Mouse (Mus musculus) thymus, postnatal 14 days (tissue): ENCODE data around the gene Gm11232.

Source experiments
- DNase-seq: peaks from one replicate; pipeline ENCODE4 v3.0.0; 2021

The Gm11232 gene

GRCm38 (mm10) chr4:71757865-71758264, at the start of gene Gm11232:
Gm11232 (minus strand) TSS chr4:71757965.
- DNase-seq: no peak

DNA sequence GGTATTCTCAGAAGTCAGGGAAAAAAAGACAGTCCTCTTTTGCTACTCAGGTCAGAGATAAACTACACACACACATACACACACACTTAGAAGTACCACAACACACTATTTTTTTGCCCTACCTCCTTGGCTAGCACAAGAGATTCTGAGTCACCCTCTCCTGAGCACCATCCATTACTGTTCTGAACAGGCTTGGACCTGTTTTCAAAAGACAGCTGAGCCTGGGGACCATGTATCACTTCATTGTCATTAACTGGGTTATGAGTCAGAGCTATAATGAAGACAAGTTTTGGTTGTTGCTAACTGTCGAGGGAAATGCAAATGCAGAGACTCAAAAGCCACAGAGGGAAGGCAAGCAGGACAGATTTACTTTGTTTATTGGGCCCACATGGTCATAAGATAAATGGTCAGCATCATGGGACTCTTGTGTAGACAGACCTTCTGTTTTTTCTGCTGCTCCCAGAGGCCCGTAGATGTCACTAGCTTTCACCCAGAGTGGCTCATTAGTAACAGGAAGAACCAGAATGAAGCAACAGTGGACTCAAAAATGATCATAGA, 48.3 kb upstream of the Gm11232 start:
- no peak for DNase-seq

DNA sequence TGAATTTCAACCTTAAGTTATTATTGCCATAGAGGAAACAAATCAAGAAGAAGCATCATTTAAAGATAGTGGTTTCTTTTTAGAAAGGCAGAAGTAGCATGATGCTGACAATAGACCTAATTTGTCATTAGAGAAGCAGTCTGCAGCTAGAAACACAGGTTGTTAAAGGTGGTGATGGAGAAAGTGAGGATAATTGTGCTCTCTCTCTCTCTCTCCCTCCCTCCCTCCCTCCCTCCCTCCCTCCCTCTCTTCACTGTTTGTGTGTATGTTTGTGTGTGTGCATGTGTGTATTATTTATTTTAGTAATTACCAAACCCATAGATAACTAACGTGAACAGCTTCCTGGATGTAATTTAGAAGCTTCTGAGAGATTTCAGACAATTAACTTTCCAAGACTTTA, 7.8 kb upstream of the Gm11232 start:
- DNase-seq: no peak

DNA sequence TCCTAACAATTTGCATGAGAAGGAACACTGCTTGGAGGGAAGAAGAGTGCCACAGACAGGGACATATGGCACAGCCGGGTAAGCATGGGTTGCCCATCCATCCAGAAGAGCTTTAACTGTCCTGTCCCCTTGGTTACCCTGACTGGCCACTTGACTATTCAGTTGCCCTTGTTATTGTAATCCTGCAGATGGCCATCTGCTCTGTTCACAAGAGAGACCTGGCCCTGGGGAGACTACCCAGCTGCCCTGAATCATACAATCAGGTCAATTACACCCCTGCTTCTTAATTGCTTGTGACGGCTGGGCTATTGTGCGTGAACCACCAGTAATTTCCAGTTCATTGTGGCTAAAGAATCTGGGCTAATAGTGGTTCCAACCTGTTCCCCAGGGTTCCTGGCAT, 7.3 kb upstream of the Gm11232 start:
- no peak for DNase-seq

- DNase-seq: no peak
Observed at GRCm38 (mm10) chr4:71756441-71757221, 1.1 kb downstream of the Gm11232 start.

DNA sequence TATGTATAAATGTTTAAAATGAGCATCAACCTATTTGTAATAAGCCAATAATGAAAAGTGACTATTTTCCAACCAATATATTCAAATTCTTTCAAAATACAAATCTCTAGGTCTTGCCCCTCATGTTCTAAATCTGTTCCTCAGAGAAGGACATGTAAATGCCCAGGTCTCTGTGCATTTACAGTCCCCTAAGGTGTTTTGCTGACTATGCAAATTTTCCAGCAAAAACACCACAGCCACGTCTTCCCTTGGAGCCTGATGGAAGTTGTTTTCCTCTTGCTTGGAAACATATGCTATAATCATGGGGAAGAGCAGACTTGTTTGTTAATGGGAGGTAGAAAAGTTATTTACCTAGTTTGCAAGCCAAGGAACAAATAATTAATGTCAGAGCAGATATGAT, 12.0 kb downstream of the Gm11232 start:
- no peak for DNase-seq

DNA sequence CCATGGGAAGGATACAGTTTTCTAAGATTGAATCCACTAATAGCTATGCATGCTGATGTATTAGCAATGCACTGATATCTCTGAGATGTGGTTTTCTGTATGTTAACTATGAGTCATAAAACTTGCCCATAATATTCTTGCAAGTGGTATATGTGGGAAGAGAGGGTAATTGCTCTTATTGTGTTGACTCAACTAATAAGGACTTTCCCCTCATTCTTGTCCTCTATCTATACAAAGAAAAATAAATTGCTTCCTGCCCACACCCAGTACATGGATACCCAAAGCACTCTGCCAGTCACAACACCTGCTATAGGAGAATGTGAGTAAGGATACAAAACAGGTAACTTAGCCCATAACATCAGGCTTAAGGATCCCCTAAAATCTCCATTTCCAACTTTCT, 21.2 kb downstream of the Gm11232 start:
- DNase-seq: no peak

- no peak for DNase-seq
Observed at GRCm38 (mm10) chr4:71735261-71735660, 22.5 kb downstream of the Gm11232 start.

DNA sequence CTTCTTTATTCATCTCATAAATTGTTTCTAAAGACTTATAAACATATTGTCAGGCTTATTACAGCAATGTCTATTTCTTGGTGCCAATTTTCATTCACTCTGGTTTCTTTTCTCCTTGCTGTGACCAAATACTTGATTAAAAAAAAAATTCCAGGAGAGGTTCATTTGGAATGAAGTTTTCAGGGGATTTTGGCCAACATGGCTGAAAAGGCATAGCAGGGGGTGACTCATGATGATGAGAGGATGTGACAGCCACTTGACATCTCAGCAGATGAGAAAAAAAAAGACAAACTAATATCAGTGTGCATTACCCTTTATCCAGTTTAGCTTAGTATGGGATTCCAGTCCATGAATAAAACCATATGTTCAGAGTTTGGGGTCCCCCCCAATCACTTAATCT, 28.4 kb downstream of the Gm11232 start:
- DNase-seq: no peak

- no peak for DNase-seq
Observed at GRCm38 (mm10) chr4:71727611-71728010, 30.2 kb downstream of the Gm11232 start.

- DNase-seq: no peak
Observed at GRCm38 (mm10) chr4:71727056-71727455, 30.7 kb downstream of the Gm11232 start.

GRCm38 (mm10) chr4:71725889-71726288, 31.9 kb downstream of the Gm11232 start:
- DNase-seq: no peak
